Mouse (Mus musculus) ES-E14 (cell line): ENCODE results near the gene Desi1.

Experiments used
- HCFC1 ChIP-seq: IDR thresholded peaks from 2 replicates; pipeline ENCODE4 v1.6.1; 2012; ENCODE audit warnings: low read length, inconsistent platforms, borderline replicate concordance; ENCODE audit not compliant: insufficient read depth
- MAFK ChIP-seq: IDR thresholded peaks from 2 replicates; pipeline ENCODE4 v1.6.1; 2014; ENCODE audit warnings: mild to moderate bottlenecking, low read depth, low read length, inconsistent platforms; ENCODE audit not compliant: insufficient read depth

DNA sequence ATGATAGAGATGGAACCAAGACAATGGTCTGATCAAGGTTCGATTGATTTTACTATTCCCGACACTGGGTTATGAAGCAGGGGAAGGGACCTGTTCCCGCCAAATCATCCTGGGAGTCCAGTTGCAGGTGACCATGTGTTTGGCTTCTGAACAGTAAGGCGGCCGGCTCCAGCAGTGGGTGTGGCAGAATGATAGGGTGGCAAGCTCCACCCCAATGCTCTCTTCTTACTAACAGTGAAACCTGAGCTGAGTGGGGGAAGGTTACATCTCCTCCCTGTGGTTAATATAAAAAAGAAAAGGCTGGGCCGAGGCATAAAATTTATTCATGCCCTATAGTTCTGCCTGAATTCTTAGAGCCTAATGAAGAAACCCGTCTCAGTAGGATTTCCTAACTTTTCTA is 64.5 kb downstream of the Desi1 start:
- TF ChIP-seq MAFK = no peak
- TF ChIP-seq HCFC1 = no peak
